Mouse (Mus musculus) liver, embryonic 13.5 days (tissue): ENCODE measurements around the gene Akap5. TPM values are rescaled to one million over a fixed set of nuclear protein-coding genes. Genes with fewer than 3 reads are reported as not detected.

Experiments
- ATAC-seq: fragments of 200-750 bp; cut with Nextera tagmentation; 2 replicates; pipeline ENCODE4 v1.8.0; 2017; ENCODE audit warnings: low read depth, mild to moderate bottlenecking, moderate number of reproducible peaks, moderate library complexity
- DNase-seq: peaks from one replicate; pipeline ENCODE4 v3.0.0; 2022
- H3K27ac ChIP-seq: fragments of 300-500 bp; sonication (generic); 2 replicates; pipeline ENCODE4 v1.5.1; 2015; ENCODE audit warnings: moderate library complexity, mild to moderate bottlenecking, inconsistent platforms
- H3K27me3 ChIP-seq: fragments of 300-500 bp; sonication (generic); 2 replicates; pipeline ENCODE4 v1.6.1; 2015; ENCODE audit warnings: mild to moderate bottlenecking, inconsistent platforms
- H3K36me3 ChIP-seq: fragments of 300-500 bp; sonication (generic); 2 replicates; pipeline ENCODE4 v1.6.1; 2015; ENCODE audit warnings: mild to moderate bottlenecking, inconsistent platforms
- H3K4me1 ChIP-seq: fragments of 300-500 bp; sonication (generic); replicated peaks from 2 replicates; pipeline ENCODE4 v1.6.1; 2015; ENCODE audit warnings: inconsistent platforms
- H3K4me2 ChIP-seq: fragments of 300-500 bp; sonication (generic); 2 replicates; pipeline ENCODE4 v1.6.1; 2015; ENCODE audit warnings: inconsistent platforms, mild to moderate bottlenecking, moderate library complexity
- H3K4me3 ChIP-seq: fragments of 300-500 bp; sonication (generic); replicated peaks from 2 replicates; pipeline ENCODE4 v1.5.1; 2015; ENCODE audit warnings: mild to moderate bottlenecking, inconsistent platforms
- H3K9ac ChIP-seq: fragments of 300-500 bp; sonication (generic); 2 replicates; pipeline ENCODE4 v1.6.1; 2015; ENCODE audit warnings: mild to moderate bottlenecking, inconsistent platforms
- H3K9me3 ChIP-seq: fragments of 300-500 bp; sonication (generic); replicated peaks from 2 replicates; pipeline ENCODE4 v1.6.1; 2016; ENCODE audit warnings: inconsistent platforms
- WGBS: fragments of 180-500 bp; shearing (Covaris S2); methylation state at CpG from one replicate; pipeline ENCODE4 v1.1.7; 2015; ENCODE audit not compliant: insufficient replicate concordance; 5-methylcytosine and 5-hydroxymethylcytosine counted together
- polyA plus RNA-seq: library from polyadenylated mRNA; unstranded; fragments of >200 nt; fragmentation: Nextera tagmentation; extraction: Ambion mirVana; gene quantifications from 2 replicates; pipeline ENCODE4 v1.2.1, GENCODE M21; 2015

Akap5 gene
- polyA plus RNA-seq, 1 experiment from 2014 or later: 0.43 TPM

GRCm38 (mm10) chr12:76293192-76293591 is 31.5 kb upstream of the Akap5 start:
- no peak; the same call in 1 of the 2 replicates for ATAC-seq
- H3K4me1 ChIP-seq: no peaks in the 10 kb centered on the region
- H3K9me3 ChIP-seq: no peaks in the 10 kb centered on the region
- no peaks in the 10 kb centered on the region for H3K27me3 ChIP-seq
- peaks cover 97% of the 10 kb centered on the region for H3K36me3 ChIP-seq
- DNase-seq: peak; percentile 19
- 61% methylated on average over 7 of the region's 7 CpGs for WGBS
- no peak overlapping the region for H3K9ac ChIP-seq
- H3K4me3 ChIP-seq: no peak overlapping the region
- no peak overlapping the region for H3K4me2 ChIP-seq
- H3K27ac ChIP-seq: no peak overlapping the region

GRCm38 (mm10) chr12:76297830-76298229 is 26.9 kb upstream of the Akap5 start:
- no peak for ATAC-seq

GRCm38 (mm10) chr12:76299361-76299906 is 25.3 kb upstream of the Akap5 start:
- WGBS: 91% methylated on average over 9 of the region's 9 CpGs
- Histone ChIP-seq H3K4me2 (no peak overlapping the region), H3K4me3 (no peak overlapping the region), H3K27me3 (no peaks in the 10 kb centered on the region), H3K27ac (no peak overlapping the region), H3K9ac (no peak overlapping the region), H3K4me1 (no peaks in the 10 kb centered on the region), H3K9me3 (no peaks in the 10 kb centered on the region), H3K36me3 (peaks cover 92% of the 10 kb centered on the region)
- no peak for DNase-seq
- no peak for ATAC-seq

More at GRCm38 (mm10) chr12:76297830-76298229, 26.9 kb upstream of the Akap5 start:
- H3K9me3 ChIP-seq: no peaks in the 10 kb centered on the region
- no peak overlapping the region for H3K27ac ChIP-seq
- WGBS: 82% methylated on average over 5 of the region's 5 CpGs
- peaks cover 92% of the 10 kb centered on the region for H3K36me3 ChIP-seq
- H3K27me3 ChIP-seq: no peaks in the 10 kb centered on the region
- H3K4me3 ChIP-seq: no peak overlapping the region
- no peak overlapping the region for H3K9ac ChIP-seq
- no peak for DNase-seq
- no peak overlapping the region for H3K4me2 ChIP-seq
- H3K4me1 ChIP-seq: no peaks in the 10 kb centered on the region

GRCm38 (mm10) chr12:76300367-76300766 is 24.3 kb upstream of the Akap5 start:
- Histone ChIP-seq H3K27me3 (no peaks in the 10 kb centered on the region), H3K4me3 (no peak overlapping the region), H3K9me3 (no peaks in the 10 kb centered on the region), H3K4me2 (no peak overlapping the region), H3K27ac (no peak overlapping the region), H3K9ac (no peak overlapping the region), H3K4me1 (no peaks in the 10 kb centered on the region), H3K36me3 (peaks cover 88% of the 10 kb centered on the region)
- WGBS: 89% methylated on average over 10 of the region's 10 CpGs
- no peak for DNase-seq
- ATAC-seq: no peak

GRCm38 (mm10) chr12:76303474-76303873 is 21.2 kb upstream of the Akap5 start:
- 89% methylated on average over 11 of the region's 11 CpGs for WGBS
- no peaks in the 10 kb centered on the region for H3K4me1 ChIP-seq
- no peak for ATAC-seq
- no peak overlapping the region for H3K4me3 ChIP-seq
- H3K4me2 ChIP-seq: no peak overlapping the region
- H3K9me3 ChIP-seq: no peaks in the 10 kb centered on the region
- H3K36me3 ChIP-seq: peaks cover 89% of the 10 kb centered on the region
- no peak overlapping the region for H3K27ac ChIP-seq
- H3K27me3 ChIP-seq: no peaks in the 10 kb centered on the region
- H3K9ac ChIP-seq: no peak overlapping the region
- no peak for DNase-seq

- no peak overlapping the region for H3K9ac ChIP-seq
- DNase-seq (no peak), ATAC-seq (no peak)
- no peak overlapping the region for H3K4me3 ChIP-seq
- H3K27ac ChIP-seq: no peak overlapping the region
- no peaks in the 10 kb centered on the region for H3K27me3 ChIP-seq
- no peaks in the 10 kb centered on the region for H3K9me3 ChIP-seq
- H3K4me1 ChIP-seq: no peaks in the 10 kb centered on the region
- no peak overlapping the region for H3K4me2 ChIP-seq
- 80% methylated on average over 4 of the region's 4 CpGs for WGBS
- H3K36me3 ChIP-seq: peaks cover 89% of the 10 kb centered on the region
Observed at GRCm38 (mm10) chr12:76304199-76304598, 20.5 kb upstream of the Akap5 start.

GRCm38 (mm10) chr12:76305107-76305506 is 19.6 kb upstream of the Akap5 start:
- Histone ChIP-seq H3K4me3 (no peak overlapping the region), H3K4me2 (no peak overlapping the region), H3K27me3 (no peaks in the 10 kb centered on the region), H3K9ac (no peak overlapping the region), H3K9me3 (no peaks in the 10 kb centered on the region), H3K36me3 (peaks cover 88% of the 10 kb centered on the region), H3K27ac (no peak overlapping the region), H3K4me1 (peaks cover 4% of the 10 kb centered on the region)
- 79% methylated on average over 8 of the region's 8 CpGs for WGBS
- DNase-seq (no peak), ATAC-seq (no peak)

- H3K9me3 ChIP-seq: no peaks in the 10 kb centered on the region
- peaks cover 20% of the 10 kb centered on the region for H3K4me1 ChIP-seq
- H3K36me3 ChIP-seq: peaks cover 88% of the 10 kb centered on the region
- no peaks in the 10 kb centered on the region for H3K27me3 ChIP-seq
- no peak overlapping the region for H3K4me2 ChIP-seq
- no peak overlapping the region for H3K9ac ChIP-seq
- ATAC-seq: no peak
- H3K27ac ChIP-seq: no peak overlapping the region
- no peak overlapping the region for H3K4me3 ChIP-seq
- no peak for DNase-seq
- WGBS: 82% methylated on average over 9 of the region's 9 CpGs
Observed at GRCm38 (mm10) chr12:76306852-76307561, 17.7 kb upstream of the Akap5 start.

- Histone ChIP-seq H3K36me3 (peaks cover 93% of the 10 kb centered on the region), H3K9ac (no peak overlapping the region), H3K27me3 (no peaks in the 10 kb centered on the region), H3K9me3 (no peaks in the 10 kb centered on the region), H3K27ac (no peak overlapping the region), H3K4me2 (no peak overlapping the region), H3K4me3 (no peak overlapping the region), H3K4me1 (peaks cover 20% of the 10 kb centered on the region)
- 61% methylated on average over 9 of the region's 9 CpGs for WGBS
- DNase-seq (no peak), ATAC-seq (peak; percentile 28; the same call in 1 of the 2 replicates)
Observed at GRCm38 (mm10) chr12:76307964-76308363, 16.7 kb upstream of the Akap5 start.

GRCm38 (mm10) chr12:76308436-76308835 is 16.3 kb upstream of the Akap5 start:
- Histone ChIP-seq H3K27me3 (no peaks in the 10 kb centered on the region), H3K4me2 (no peak overlapping the region), H3K27ac (peak overlapping the region; percentile 39; the same call in 1 of the 2 replicates), H3K36me3 (peaks cover 93% of the 10 kb centered on the region), H3K4me3 (no peak overlapping the region), H3K4me1 (peaks cover 20% of the 10 kb centered on the region), H3K9me3 (no peaks in the 10 kb centered on the region), H3K9ac (no peak overlapping the region)
- ATAC-seq (no peak), DNase-seq (no peak)
- 81% methylated on average over 5 of the region's 5 CpGs for WGBS

GRCm38 (mm10) chr12:76310007-76310406 is 14.7 kb upstream of the Akap5 start:
- no peak overlapping the region for H3K9ac ChIP-seq
- no peak overlapping the region for H3K4me2 ChIP-seq
- H3K4me1 ChIP-seq: peaks cover 20% of the 10 kb centered on the region
- H3K4me3 ChIP-seq: no peak overlapping the region
- 0 out of 2 replicates have a peak, but pooled peaks have one; percentile 32 for ATAC-seq
- no peaks in the 10 kb centered on the region for H3K27me3 ChIP-seq
- 39% methylated on average over 6 of the region's 6 CpGs for WGBS
- peak overlapping the region; percentile 43; the same call in 1 of the 2 replicates for H3K27ac ChIP-seq
- no peaks in the 10 kb centered on the region for H3K9me3 ChIP-seq
- no peak for DNase-seq
- H3K36me3 ChIP-seq: peaks cover 96% of the 10 kb centered on the region

GRCm38 (mm10) chr12:76310633-76311032 is 14.1 kb upstream of the Akap5 start:
- DNase-seq (no peak), ATAC-seq (no peak)
- H3K36me3 ChIP-seq: peaks cover 97% of the 10 kb centered on the region
- no peak overlapping the region for H3K4me3 ChIP-seq
- no peaks in the 10 kb centered on the region for H3K27me3 ChIP-seq
- H3K4me2 ChIP-seq: no peak overlapping the region
- no peaks in the 10 kb centered on the region for H3K9me3 ChIP-seq
- H3K27ac ChIP-seq: no peak overlapping the region
- WGBS: 67% methylated on average over 6 of the region's 6 CpGs
- H3K4me1 ChIP-seq: peaks cover 20% of the 10 kb centered on the region
- no peak overlapping the region for H3K9ac ChIP-seq
